Mouse (Mus musculus): Measurements from ENCODE around the gene Heyl.

DNA sequence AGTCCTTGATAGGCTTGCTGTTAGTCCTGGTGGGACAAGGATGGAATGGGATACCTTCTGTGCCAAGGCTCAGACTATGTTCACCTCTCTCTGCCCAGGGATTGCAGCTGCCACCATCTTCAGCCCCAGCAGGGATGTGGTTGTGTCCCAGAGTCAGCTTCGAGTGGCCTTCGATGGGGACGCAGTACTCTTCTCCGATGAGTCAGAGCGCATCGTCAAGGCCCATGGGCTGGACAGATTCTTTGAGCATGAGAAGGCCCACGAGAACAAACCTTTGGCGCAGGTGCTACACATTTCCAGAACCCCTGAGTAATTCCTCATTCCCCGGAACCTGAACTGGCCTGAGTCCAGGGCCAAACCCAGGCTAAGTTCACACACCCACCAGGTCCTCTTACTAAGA lies 19.4 kb upstream of the Heyl start:
- TF ChIP-seq GATA1 (IDR thresholded peaks at IDR 0.05; ENCODE audit: borderline replicate concordance, low read length) (no peak), FLI1 (IDR thresholded peaks at IDR 0.05; ENCODE audit: low read length) (no peak)

Data from megakaryocyte, embryonic 14.5 days (primary cell).